Mouse (Mus musculus) forebrain, postnatal 0 days (tissue): ENCODE measurements around the gene Tsacc. TPM values are rescaled to one million over a fixed set of nuclear protein-coding genes. Genes with fewer than 3 reads are reported as not detected.
A peak's percentile ranks its signal among the peaks of the same experiment; 100 is the strongest.

Experiments used
- ATAC-seq: fragments of 200-750 bp; cut with Nextera tagmentation; 2 replicates; pipeline ENCODE4 v1.8.0; 2017; ENCODE audit warnings: mild to moderate bottlenecking, moderate library complexity
- DNase-seq: peaks from one replicate; pipeline ENCODE4 v3.0.0-alpha.2; 2015
- H3K27ac ChIP-seq: fragments of 300-500 bp; sonication (generic); 2 replicates; pipeline ENCODE4 v1.5.1; 2014; ENCODE audit warnings: low read depth, mild to moderate bottlenecking, antibody characterized with exemption, low read length, moderate library complexity, mixed read lengths
- H3K27me3 ChIP-seq: fragments of 300-500 bp; sonication (generic); 2 replicates; pipeline ENCODE4 v1.6.1; 2014; ENCODE audit warnings: mild to moderate bottlenecking, low read length, mixed read lengths; ENCODE audit not compliant: insufficient read depth
- H3K36me3 ChIP-seq: fragments of 300-500 bp; sonication (generic); 2 replicates; pipeline ENCODE4 v1.6.1; 2014; ENCODE audit warnings: mild to moderate bottlenecking, moderate library complexity; ENCODE audit not compliant: insufficient read depth
- H3K4me1 ChIP-seq: fragments of 300-500 bp; sonication (generic); 2 replicates; pipeline ENCODE4 v1.6.1; 2014; ENCODE audit warnings: antibody characterized with exemption; ENCODE audit not compliant: insufficient read depth
- H3K4me2 ChIP-seq: fragments of 300-500 bp; sonication (generic); 2 replicates; pipeline ENCODE4 v1.6.1; 2014; ENCODE audit warnings: low read depth, mild to moderate bottlenecking, moderate library complexity
- H3K4me3 ChIP-seq: fragments of 300-500 bp; sonication (generic); 2 replicates; pipeline ENCODE4 v1.5.1; 2014; ENCODE audit warnings: low read depth, low read length, mixed read lengths
- H3K9ac ChIP-seq: fragments of 300-500 bp; sonication (generic); 2 replicates; pipeline ENCODE4 v1.6.1; 2014; ENCODE audit warnings: mild to moderate bottlenecking
- H3K9me3 ChIP-seq: fragments of 300-500 bp; sonication (generic); 2 replicates; pipeline ENCODE4 v1.6.1; 2016; ENCODE audit warnings: low read length
- CTCF ChIP-seq: sonication (generic); IDR thresholded peaks from 2 replicates; pipeline ENCODE4 v1.5.1; 2016; ENCODE audit warnings: antibody characterized with exemption, control low read depth, low read depth
- WGBS: fragments of 180-500 bp; shearing (Covaris S2); extraction: QIAGEN DNeasy Blood & Tissue Kit; methylation state at CpG from one replicate; pipeline ENCODE4 v1.1.7; 2014; 5-methylcytosine and 5-hydroxymethylcytosine counted together
- polyA plus RNA-seq: library from polyadenylated mRNA; unstranded; fragments of >200 nt; fragmentation: Nextera tagmentation; extraction: Ambion mirVana; gene quantifications from 2 replicates; pipeline ENCODE4 v1.2.1, GENCODE M21; 2015
- total RNA-seq: library from RNA; depleted of rRNA; stranded (reverse); fragments of >200 nt; gene quantifications from 2 replicates; pipeline ENCODE4 v1.2.3, GENCODE M21; 2014

The Tsacc gene
- total and polyA plus RNA-seq, 2 experiments from 2014 or later: 1.2 to 11.9 TPM

GRCm38 (mm10) chr3:88334902-88335435 is 38.2 kb upstream of the Tsacc start:
- TF ChIP-seq CTCF: no peak
- DNase-seq: no peak
- Histone ChIP-seq H3K9me3 (no peaks in the 10 kb centered on the region), H3K4me1 (peaks cover 16% of the 10 kb centered on the region; the same call in 1 of the 2 replicates), H3K9ac (peak overlapping the region; percentile 88; the same call in 1 of the 2 replicates), H3K4me2 (peak overlapping the region; percentile 78), H3K4me3 (peak overlapping the region; percentile 89), H3K27me3 (no peaks in the 10 kb centered on the region), H3K27ac (no peak overlapping the region), H3K36me3 (no peaks in the 10 kb centered on the region)
- WGBS: 35% methylated on average over 3 of the region's 3 CpGs
- no peak for ATAC-seq

- Histone ChIP-seq H3K36me3 (0 out of 2 replicates have a peak, but pooled peaks cover 6% of the 10 kb centered on the region), H3K9me3 (no peaks in the 10 kb centered on the region), H3K4me2 (no peak overlapping the region), H3K4me3 (no peak overlapping the region), H3K27me3 (no peaks in the 10 kb centered on the region), H3K4me1 (peaks cover 16% of the 10 kb centered on the region; the same call in 1 of the 2 replicates), H3K9ac (no peak overlapping the region), H3K27ac (no peak overlapping the region)
- DNase-seq (no peak), ATAC-seq (no peak)
- no peak for TF ChIP-seq CTCF
- WGBS: 71% methylated on average over 12 of the region's 12 CpGs
Measured at GRCm38 (mm10) chr3:88334029-88334658, 37.3 kb upstream of the Tsacc start.

GRCm38 (mm10) chr3:88331282-88331681 is 34.5 kb upstream of the Tsacc start:
- 14% methylated on average over 2 of the region's 2 CpGs for WGBS
- Histone ChIP-seq H3K4me3 (no peak overlapping the region), H3K4me2 (no peak overlapping the region), H3K27me3 (no peaks in the 10 kb centered on the region), H3K4me1 (0 out of 2 replicates have a peak, but pooled peaks cover 4% of the 10 kb centered on the region), H3K36me3 (peaks cover 11% of the 10 kb centered on the region; the same call in 1 of the 2 replicates), H3K27ac (no peak overlapping the region), H3K9me3 (no peaks in the 10 kb centered on the region), H3K9ac (no peak overlapping the region)
- peak; percentile 44 for TF ChIP-seq CTCF
- ATAC-seq (no peak), DNase-seq (no peak)

- Histone ChIP-seq H3K9ac (no peak overlapping the region), H3K27me3 (no peaks in the 10 kb centered on the region), H3K4me2 (no peak overlapping the region), H3K4me1 (peaks cover 6% of the 10 kb centered on the region; the same call in 1 of the 2 replicates), H3K9me3 (no peaks in the 10 kb centered on the region), H3K4me3 (no peak overlapping the region), H3K27ac (no peak overlapping the region), H3K36me3 (peaks cover 11% of the 10 kb centered on the region; the same call in 1 of the 2 replicates)
- ATAC-seq (no peak), DNase-seq (no peak)
- TF ChIP-seq CTCF: no peak
- 83% methylated on average over 5 of the region's 5 CpGs for WGBS
Measured at GRCm38 (mm10) chr3:88328956-88329355, 32.2 kb upstream of the Tsacc start.

GRCm38 (mm10) chr3:88324951-88325405 is 28.2 kb upstream of the Tsacc start, which contains the start of gene Glmp:
Glmp (plus strand) TSS chr3:88325023.
- H3K9ac ChIP-seq: peak within 1 kb of the TSS; percentile 65
- H3K9me3 ChIP-seq: no peaks in the 10 kb centered on the region
- H3K4me3 ChIP-seq: peak within 1 kb of the TSS; percentile 60
- peaks cover 6% of the 10 kb centered on the region; the same call in 1 of the 2 replicates for H3K4me1 ChIP-seq
- ATAC-seq (peak; percentile 94), DNase-seq (peak; percentile 80)
- peak within 1 kb of the TSS; percentile 79 for H3K4me2 ChIP-seq
- H3K27ac ChIP-seq: no peak within 1 kb of the TSS
- H3K27me3 ChIP-seq: no peaks in the 10 kb centered on the region
- TF ChIP-seq CTCF: no peak
- peaks cover 39% of the 10 kb centered on the region for H3K36me3 ChIP-seq
- 1% methylated on average over 10 of the region's 10 CpGs for WGBS

- Histone ChIP-seq H3K27me3 (no peaks in the 10 kb centered on the region), H3K27ac (no peak overlapping the region), H3K4me2 (no peak overlapping the region), H3K4me3 (no peak overlapping the region), H3K9me3 (no peaks in the 10 kb centered on the region), H3K4me1 (peaks cover 8% of the 10 kb centered on the region; the same call in 1 of the 2 replicates), H3K36me3 (peaks cover 44% of the 10 kb centered on the region), H3K9ac (no peak overlapping the region)
- DNase-seq (no peak), ATAC-seq (no peak)
- 91% methylated on average over 1 of the region's 1 CpGs for WGBS
- TF ChIP-seq CTCF: no peak
Measured at GRCm38 (mm10) chr3:88299172-88299571, 2.4 kb upstream of the Tsacc start.

- DNase-seq (no peak), ATAC-seq (peak; percentile 2; the same call in 1 of the 2 replicates)
- Histone ChIP-seq H3K4me2 (peak overlapping the region; percentile 69), H3K9ac (peak overlapping the region; percentile 58), H3K9me3 (no peaks in the 10 kb centered on the region), H3K36me3 (peaks cover 28% of the 10 kb centered on the region), H3K27me3 (no peaks in the 10 kb centered on the region), H3K4me3 (peak overlapping the region; percentile 55), H3K27ac (peak overlapping the region; percentile 89), H3K4me1 (peaks cover 8% of the 10 kb centered on the region; the same call in 1 of the 2 replicates)
- TF ChIP-seq CTCF: no peak
- under 1% methylated on average over 30 of the region's 30 CpGs for WGBS
Measured at GRCm38 (mm10) chr3:88297321-88297851, 587 bp upstream of the Tsacc start.
